Mouse (Mus musculus): ENCODE measurements around the gene Borcs6. TPM values are rescaled to one million over a fixed set of nuclear protein-coding genes. Genes with fewer than 3 reads are reported as not detected.

Gene Borcs6
- polyA plus RNA-seq, 1 experiment = 16.7 TPM

- DNase-seq (ENCODE audit: low read depth in 1 of 2, low spot score in 2 of 2) = no peak
- no peaks in the 10 kb centered on the region for H3K27me3 ChIP-seq (ENCODE audit: control insufficient read depth, insufficient read depth, low read length)
- peaks cover 3% of the 10 kb centered on the region; the same call in 1 of the 2 replicates for H3K4me1 ChIP-seq (ENCODE audit: control insufficient read depth, insufficient read depth, insufficient read length)
- H3K36me3 ChIP-seq (ENCODE audit: control insufficient read depth, insufficient read depth, low read length) = peaks cover 17% of the 10 kb centered on the region
- H3K4me3 ChIP-seq (ENCODE audit: extremely low read depth, insufficient read depth, insufficient read length) = no peak overlapping the region
- no peak for TF ChIP-seq CTCF (IDR thresholded peaks at IDR 0.05; ENCODE audit: extremely low read depth, insufficient read depth, insufficient read length, insufficient replicate concordance)
- TF ChIP-seq POLR2A (IDR thresholded peaks at IDR 0.05; ENCODE audit: low read depth, low read length) = no peak
- no peak overlapping the region for H3K27ac ChIP-seq (ENCODE audit: insufficient read depth, low read length)
Observed at GRCm38 (mm10) chr11:69020691-69021090, 38.8 kb upstream of the Borcs6 start.

DNA sequence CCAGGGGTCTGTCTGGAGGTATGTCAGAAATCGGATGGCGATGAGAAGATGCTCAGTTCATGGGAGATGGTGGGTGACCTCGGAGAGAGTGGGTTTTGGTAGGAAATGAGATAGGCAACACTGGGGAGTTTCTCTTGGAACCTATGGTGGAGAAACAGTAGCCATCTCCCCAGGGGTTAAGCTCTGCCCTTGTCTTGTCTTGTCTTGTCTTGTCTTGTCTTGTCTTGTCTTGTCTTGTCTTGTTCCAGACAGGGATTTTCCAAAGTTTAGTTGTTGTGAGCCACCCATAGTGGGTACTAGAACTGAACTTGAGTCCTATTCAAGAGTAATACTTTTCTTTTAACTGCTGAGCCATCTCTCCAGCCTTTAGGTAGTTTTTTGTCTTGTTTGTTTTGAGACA, 33.0 kb upstream of the Borcs6 start:
- TF ChIP-seq CTCF (IDR thresholded peaks at IDR 0.05; ENCODE audit: extremely low read depth, insufficient read depth, insufficient read length, insufficient replicate concordance) = no peak
- TF ChIP-seq POLR2A (IDR thresholded peaks at IDR 0.05; ENCODE audit: low read depth, low read length) = no peak
- H3K36me3 ChIP-seq (ENCODE audit: control insufficient read depth, insufficient read depth, low read length) = peaks cover 31% of the 10 kb centered on the region
- no peak overlapping the region for H3K27ac ChIP-seq (ENCODE audit: insufficient read depth, low read length)
- 94% methylated on average over 3 of the region's 3 CpGs for WGBS
- DNase-seq (ENCODE audit: low read depth in 1 of 2, low spot score in 2 of 2) = no peak
- no peaks in the 10 kb centered on the region for H3K27me3 ChIP-seq (ENCODE audit: control insufficient read depth, insufficient read depth, low read length)
- no peaks in the 10 kb centered on the region for H3K4me1 ChIP-seq (ENCODE audit: control insufficient read depth, insufficient read depth, insufficient read length)
- H3K4me3 ChIP-seq (ENCODE audit: extremely low read depth, insufficient read depth, insufficient read length) = no peak overlapping the region

GRCm38 (mm10) chr11:69028805-69029204, 30.7 kb upstream of the Borcs6 start:
- peaks cover 17% of the 10 kb centered on the region for H3K36me3 ChIP-seq (ENCODE audit: control insufficient read depth, insufficient read depth, low read length)
- H3K27me3 ChIP-seq (ENCODE audit: control insufficient read depth, insufficient read depth, low read length) = no peaks in the 10 kb centered on the region
- H3K4me3 ChIP-seq (ENCODE audit: extremely low read depth, insufficient read depth, insufficient read length) = no peak overlapping the region
- H3K27ac ChIP-seq (ENCODE audit: insufficient read depth, low read length) = no peak overlapping the region
- no peak for TF ChIP-seq CTCF (IDR thresholded peaks at IDR 0.05; ENCODE audit: extremely low read depth, insufficient read depth, insufficient read length, insufficient replicate concordance)
- no peak for TF ChIP-seq POLR2A (IDR thresholded peaks at IDR 0.05; ENCODE audit: low read depth, low read length)
- DNase-seq (ENCODE audit: low read depth in 1 of 2, low spot score in 2 of 2) = no peak
- WGBS = 94% methylated on average over 2 of the region's 2 CpGs
- H3K4me1 ChIP-seq (ENCODE audit: control insufficient read depth, insufficient read depth, insufficient read length) = no peaks in the 10 kb centered on the region

DNA sequence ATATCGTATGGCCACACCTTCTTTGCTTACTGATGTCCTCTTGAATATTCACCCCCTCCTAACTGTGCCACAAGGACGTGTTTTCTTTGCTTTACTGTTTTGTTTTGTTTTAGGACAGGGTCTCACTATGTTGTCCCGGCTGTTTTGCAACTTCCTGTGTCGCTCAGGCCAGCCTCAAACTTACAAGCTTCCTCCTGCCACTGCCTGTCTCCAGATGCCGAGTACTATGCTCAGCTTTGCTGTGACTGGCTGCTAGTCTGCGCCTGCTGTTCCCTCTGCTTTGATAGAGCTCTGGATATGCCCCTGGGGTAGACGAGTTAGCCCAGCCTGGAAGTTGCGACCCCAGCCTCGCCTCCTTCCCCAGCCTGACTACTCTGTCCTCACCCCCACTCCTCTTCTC, 26.0 kb upstream of the Borcs6 start:
- no peak overlapping the region for H3K4me3 ChIP-seq (ENCODE audit: extremely low read depth, insufficient read depth, insufficient read length)
- H3K4me1 ChIP-seq (ENCODE audit: control insufficient read depth, insufficient read depth, insufficient read length) = peaks cover 9% of the 10 kb centered on the region
- peak overlapping the region; percentile 23; the same call in 1 of the 2 replicates for H3K27ac ChIP-seq (ENCODE audit: insufficient read depth, low read length)
- WGBS = 78% methylated on average over 9 of the region's 9 CpGs
- no peak for TF ChIP-seq CTCF (IDR thresholded peaks at IDR 0.05; ENCODE audit: extremely low read depth, insufficient read depth, insufficient read length, insufficient replicate concordance)
- no peak for DNase-seq (ENCODE audit: low read depth in 1 of 2, low spot score in 2 of 2)
- no peaks in the 10 kb centered on the region for H3K27me3 ChIP-seq (ENCODE audit: control insufficient read depth, insufficient read depth, low read length)
- H3K36me3 ChIP-seq (ENCODE audit: control insufficient read depth, insufficient read depth, low read length) = peaks cover 1% of the 10 kb centered on the region; the same call in 1 of the 2 replicates

- Histone ChIP-seq H3K27me3 (ENCODE audit: control insufficient read depth, insufficient read depth, low read length) (no peaks in the 10 kb centered on the region), H3K27ac (ENCODE audit: insufficient read depth, low read length) (peak overlapping the region; percentile 1; the same call in 1 of the 2 replicates), H3K36me3 (ENCODE audit: control insufficient read depth, insufficient read depth, low read length) (peaks cover 1% of the 10 kb centered on the region; the same call in 1 of the 2 replicates), H3K4me1 (ENCODE audit: control insufficient read depth, insufficient read depth, insufficient read length) (peaks cover 10% of the 10 kb centered on the region), H3K4me3 (ENCODE audit: extremely low read depth, insufficient read depth, insufficient read length) (no peak overlapping the region)
- no peak for DNase-seq (ENCODE audit: low read depth in 1 of 2, low spot score in 2 of 2)
- WGBS = 93% methylated on average over 3 of the region's 3 CpGs
- no peak for TF ChIP-seq POLR2A (IDR thresholded peaks at IDR 0.05; ENCODE audit: low read depth, low read length)
- no peak for TF ChIP-seq CTCF (IDR thresholded peaks at IDR 0.05; ENCODE audit: extremely low read depth, insufficient read depth, insufficient read length, insufficient replicate concordance)
Observed at GRCm38 (mm10) chr11:69034585-69034984, 24.9 kb upstream of the Borcs6 start.

GRCm38 (mm10) chr11:69035411-69035810, 24.1 kb upstream of the Borcs6 start:
- DNase-seq (ENCODE audit: low read depth in 1 of 2, low spot score in 2 of 2) = no peak
- H3K36me3 ChIP-seq (ENCODE audit: control insufficient read depth, insufficient read depth, low read length) = peaks cover 1% of the 10 kb centered on the region; the same call in 1 of the 2 replicates
- 86% methylated on average over 9 of the region's 9 CpGs for WGBS
- H3K4me1 ChIP-seq (ENCODE audit: control insufficient read depth, insufficient read depth, insufficient read length) = peaks cover 10% of the 10 kb centered on the region
- H3K27ac ChIP-seq (ENCODE audit: insufficient read depth, low read length) = peak overlapping the region; percentile 28
- H3K4me3 ChIP-seq (ENCODE audit: extremely low read depth, insufficient read depth, insufficient read length) = no peak overlapping the region
- TF ChIP-seq POLR2A (IDR thresholded peaks at IDR 0.05; ENCODE audit: low read depth, low read length) (no peak), CTCF (IDR thresholded peaks at IDR 0.05; ENCODE audit: extremely low read depth, insufficient read depth, insufficient read length, insufficient replicate concordance) (no peak)
- H3K27me3 ChIP-seq (ENCODE audit: control insufficient read depth, insufficient read depth, low read length) = no peaks in the 10 kb centered on the region

- no peaks in the 10 kb centered on the region for H3K27me3 ChIP-seq (ENCODE audit: control insufficient read depth, insufficient read depth, low read length)
- H3K27ac ChIP-seq (ENCODE audit: insufficient read depth, low read length) = peak overlapping the region; percentile 28
- 9% methylated on average over 8 of the region's 8 CpGs for whole genome bisulfite sequencing
- DNase-seq (ENCODE audit: low read depth in 1 of 2, low spot score in 2 of 2) = peak; percentile 63 to 79
- H3K4me3 ChIP-seq (ENCODE audit: extremely low read depth, insufficient read depth, insufficient read length) = no peak overlapping the region
- peak; percentile 60; the same call in 1 of the 2 replicates for TF ChIP-seq CTCF (IDR thresholded peaks at IDR 0.05; ENCODE audit: extremely low read depth, insufficient read depth, insufficient read length, insufficient replicate concordance)
- no peak for TF ChIP-seq POLR2A (IDR thresholded peaks at IDR 0.05; ENCODE audit: low read depth, low read length)
- peaks cover 10% of the 10 kb centered on the region for H3K4me1 ChIP-seq (ENCODE audit: control insufficient read depth, insufficient read depth, insufficient read length)
- H3K36me3 ChIP-seq (ENCODE audit: control insufficient read depth, insufficient read depth, low read length) = peaks cover 1% of the 10 kb centered on the region; the same call in 1 of the 2 replicates
Observed at GRCm38 (mm10) chr11:69035849-69036248, 23.7 kb upstream of the Borcs6 start.

Data from spleen, adult 2 months (tissue).